Mouse (Mus musculus) ES-E14 (cell line): Measurements from ENCODE around the gene Kirrel. TPM values are rescaled to one million over a fixed set of nuclear protein-coding genes. Genes with fewer than 3 reads are reported as not detected.

ENCODE experiments used
- DNase-seq: peaks from one replicate; pipeline ENCODE4 v3.0.0-alpha.2; 2013; ENCODE audit warnings: low read depth, low spot score
- H3K27ac ChIP-seq: 2 replicates; pipeline ENCODE4 v1.5.1; 2012; ENCODE audit warnings: low read depth, mild to moderate bottlenecking, low read length, moderate library complexity, mixed read lengths; ENCODE audit not compliant: poor library complexity, insufficient read depth, severe bottlenecking
- H3K36me3 ChIP-seq: 2 replicates; pipeline ENCODE4 v1.6.1; 2012; ENCODE audit warnings: mild to moderate bottlenecking, low read length, moderate library complexity, mixed read lengths; ENCODE audit not compliant: control insufficient read depth, poor library complexity, insufficient read depth, severe bottlenecking
- H3K4me1 ChIP-seq, 2 experiments: fragments of 150-350 bp in 1 of 2; sonication (generic) in 1 of 2; 2 replicates each; pipeline ENCODE4 v1.6.1; 2012; ENCODE audit warnings: low read length in 2 of 2, mild to moderate bottlenecking in 1 of 2, mixed read lengths in 1 of 2; ENCODE audit not compliant: control insufficient read depth in 2 of 2, insufficient read depth in 2 of 2, poor library complexity in 1 of 2
- H3K4me3 ChIP-seq, 2 experiments: fragments of 150-350 bp in 1 of 2; sonication (generic) in 1 of 2; 2 replicates each; pipeline ENCODE4 v1.5.1; 2012; ENCODE audit warnings: low read length in 2 of 2, low read depth in 1 of 2, mild to moderate bottlenecking in 1 of 2, mixed read lengths in 1 of 2; ENCODE audit not compliant: insufficient read depth in 1 of 2, poor library complexity in 1 of 2, severe bottlenecking in 1 of 2
- H3K9ac ChIP-seq: 2 replicates; pipeline ENCODE4 v1.6.1; 2012; ENCODE audit warnings: low read depth, mild to moderate bottlenecking, low read length, mixed read lengths; ENCODE audit not compliant: poor library complexity, insufficient read depth, severe bottlenecking
- H3K9me3 ChIP-seq: fragments of 150-350 bp; sonication (generic); 2 replicates; pipeline ENCODE4 v1.6.1; 2012; ENCODE audit warnings: low read depth, mild to moderate bottlenecking, low read length; ENCODE audit not compliant: control insufficient read depth, insufficient read depth
- CHD2 ChIP-seq: IDR thresholded peaks from 2 replicates; pipeline ENCODE4 v1.6.1; 2014; ENCODE audit warnings: mild to moderate bottlenecking, low read depth, low read length, inconsistent platforms
- HCFC1 ChIP-seq: IDR thresholded peaks from 2 replicates; pipeline ENCODE4 v1.6.1; 2012; ENCODE audit warnings: low read length, inconsistent platforms, borderline replicate concordance; ENCODE audit not compliant: insufficient read depth
- MAFK ChIP-seq: IDR thresholded peaks from 2 replicates; pipeline ENCODE4 v1.6.1; 2014; ENCODE audit warnings: mild to moderate bottlenecking, low read depth, low read length, inconsistent platforms; ENCODE audit not compliant: insufficient read depth
- ZC3H11A ChIP-seq: IDR thresholded peaks from 2 replicates; pipeline ENCODE4 v1.6.1; 2012; ENCODE audit warnings: low read depth, mild to moderate bottlenecking, inconsistent platforms, low read length, borderline replicate concordance
- ZNF384 ChIP-seq: IDR thresholded peaks from 2 replicates; pipeline ENCODE4 v1.6.1; 2012; ENCODE audit warnings: low read depth, low read length, inconsistent platforms
- in situ Hi-C, 2 experiments: fragments of 600-800 bp; cut with MboI; formaldehyde crosslinking; loops; one replicate each; pipeline ENCODE4 v1.15.1; 2025; ENCODE audit warnings: low sequenced_read_pairs in 2 of 2, inconsistent platforms in 1 of 2; ENCODE audit not compliant: unreplicated experiment in 2 of 2
- total RNA-seq: library from RNA; depleted of rRNA; stranded (reverse); fragments of 300-350 nt; gene quantifications from 2 replicates; pipeline ENCODE4 v1.2.3, GENCODE M21; 2012

Kirrel gene
- total RNA-seq, 1 experiment: 35.5 TPM

- peak overlapping the region; percentile 66; the same call in 1 of the 2 replicates for H3K9ac ChIP-seq
- DNase-seq: peak; percentile 75
- no peaks in the 10 kb centered on the region for H3K9me3 ChIP-seq
- peaks cover 12 to 41% of the 10 kb centered on the region in 2 experiments for H3K4me1 ChIP-seq
- TF ChIP-seq ZC3H11A (no peak), ZNF384 (peak; percentile 65; the same call in 1 of the 2 replicates)
- in situ Hi-C loops: no loop called here
- H3K36me3 ChIP-seq: peaks cover 2% of the 10 kb centered on the region; the same call in 1 of the 2 replicates
- no peak overlapping the region for H3K4me3 ChIP-seq
- peak overlapping the region; percentile 97 for H3K27ac ChIP-seq
Observed at GRCm38 (mm10) chr3:87193756-87194155, 19.2 kb upstream of the Kirrel start.

GRCm38 (mm10) chr3:87193352-87193751, 18.8 kb upstream of the Kirrel start:
- Histone ChIP-seq H3K36me3 (peaks cover 2% of the 10 kb centered on the region; the same call in 1 of the 2 replicates), H3K4me1 (peaks cover 12 to 42% of the 10 kb centered on the region in 2 experiments), H3K9ac (peak overlapping the region; percentile 19; the same call in 1 of the 2 replicates), H3K27ac (peak overlapping the region; percentile 94), H3K9me3 (no peaks in the 10 kb centered on the region), H3K4me3 (no peak overlapping the region)
- TF ChIP-seq CHD2 (no peak), MAFK (no peak), ZC3H11A (no peak), ZNF384 (no peak), HCFC1 (no peak)
- DNase-seq: no peak
- in situ Hi-C loops: no loop called here

- H3K4me1 ChIP-seq: peaks cover 0 to 9% of the 10 kb centered on the region in 2 experiments; a peak in 2 of 4 replicates
- H3K9ac ChIP-seq: no peak overlapping the region
- no peaks in the 10 kb centered on the region for H3K36me3 ChIP-seq
- no peak overlapping the region for H3K4me3 ChIP-seq
- no peaks in the 10 kb centered on the region for H3K9me3 ChIP-seq
- DNase-seq: no peak
- H3K27ac ChIP-seq: no peak overlapping the region
- no peak for TF ChIP-seq ZC3H11A
- TF ChIP-seq HCFC1: no peak
- TF ChIP-seq MAFK: no peak
- no peak for TF ChIP-seq CHD2
- no peak for TF ChIP-seq ZNF384
- in situ Hi-C loops: loop anchor here in 1 of 2 experiments (10.0 kb wide), 1 partner anchor 92 kb away; no protein-coding TSS in a partner anchor
Observed at GRCm38 (mm10) chr3:87176687-87177086, 2.1 kb upstream of the Kirrel start.

GRCm38 (mm10) chr3:87175438-87175815, 880 bp upstream of the Kirrel start:
- Histone ChIP-seq H3K9ac (peak overlapping the region; percentile 19; the same call in 1 of the 2 replicates), H3K4me3 (peak overlapping the region; percentile 63 to 76; a peak in 2 of 4 replicates), H3K4me1 (peaks cover 0 to 12% of the 10 kb centered on the region in 2 experiments; a peak in 2 of 4 replicates), H3K27ac (no peak overlapping the region), H3K9me3 (no peaks in the 10 kb centered on the region), H3K36me3 (no peaks in the 10 kb centered on the region)
- no peak for DNase-seq
- TF ChIP-seq ZC3H11A (peak; percentile 74; the same call in 1 of the 2 replicates), CHD2 (no peak)
- in situ Hi-C loops: loop anchor here in 1 of 2 experiments (10.0 kb wide), 1 partner anchor 91 kb away; no protein-coding TSS in a partner anchor
